Mouse (Mus musculus) gastrocnemius, adult 18-20 months (tissue): ENCODE measurements at regions not wholly inside any gene's neighbourhood (a gene's known extent, or its start where the extent isn't known, plus 50 kb on each side); places are given as distances from the start of the nearest gene placed in this dataset.
"Not testable (repeated sequence)": the region's sequence is repeated elsewhere in the genome, so short reads cannot be mapped to it uniquely, and the experiment has no call there.

Experiments
- DNase-seq: peaks from one replicate; pipeline ENCODE4 v3.0.0; 2021; ENCODE audit warnings: low spot score

GRCm38 (mm10) chr3:21621745-21622144 is 454.7 kb upstream of the Tbl1xr1 start:
- DNase-seq, result no peak

GRCm38 (mm10) chr3:21625039-21625438 is 451.4 kb upstream of the Tbl1xr1 start:
- DNase-seq, result no peak

GRCm38 (mm10) chr3:21626029-21626428 is 450.4 kb upstream of the Tbl1xr1 start:
- peak; percentile 24 for DNase-seq

GRCm38 (mm10) chr3:21627048-21627447 is 449.4 kb upstream of the Tbl1xr1 start:
- not testable (repeated sequence) for DNase-seq

DNA sequence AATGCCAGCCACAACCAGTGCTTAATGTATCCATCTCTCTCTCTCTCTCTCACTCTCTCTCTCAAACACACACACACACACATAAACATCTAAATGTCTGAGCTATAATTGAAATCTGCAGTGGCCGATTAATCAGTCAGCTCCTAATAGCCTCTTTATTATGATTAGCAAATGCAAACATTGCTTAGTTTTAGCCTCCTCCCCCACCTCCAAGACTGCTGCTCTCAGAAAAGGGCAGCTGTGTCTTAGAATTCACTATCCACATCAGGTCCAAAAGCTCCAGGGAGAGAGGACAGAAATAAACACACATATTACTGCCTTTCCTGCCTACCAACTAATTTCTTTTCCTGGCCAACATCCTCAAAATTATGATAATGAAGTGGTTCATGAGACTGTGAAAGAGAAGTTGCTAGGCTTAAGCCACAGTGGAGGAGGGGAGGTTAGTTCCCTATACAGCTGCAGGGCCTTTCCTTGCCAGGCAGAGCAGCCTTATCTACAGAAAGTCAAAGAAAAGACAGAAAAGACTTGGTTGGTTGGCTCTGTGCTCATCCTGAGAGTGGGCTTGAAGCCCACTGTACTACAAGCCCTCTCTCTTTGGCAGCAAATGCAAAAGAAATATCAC is 442.7 kb upstream of the Tbl1xr1 start:
- no peak for DNase-seq

DNA sequence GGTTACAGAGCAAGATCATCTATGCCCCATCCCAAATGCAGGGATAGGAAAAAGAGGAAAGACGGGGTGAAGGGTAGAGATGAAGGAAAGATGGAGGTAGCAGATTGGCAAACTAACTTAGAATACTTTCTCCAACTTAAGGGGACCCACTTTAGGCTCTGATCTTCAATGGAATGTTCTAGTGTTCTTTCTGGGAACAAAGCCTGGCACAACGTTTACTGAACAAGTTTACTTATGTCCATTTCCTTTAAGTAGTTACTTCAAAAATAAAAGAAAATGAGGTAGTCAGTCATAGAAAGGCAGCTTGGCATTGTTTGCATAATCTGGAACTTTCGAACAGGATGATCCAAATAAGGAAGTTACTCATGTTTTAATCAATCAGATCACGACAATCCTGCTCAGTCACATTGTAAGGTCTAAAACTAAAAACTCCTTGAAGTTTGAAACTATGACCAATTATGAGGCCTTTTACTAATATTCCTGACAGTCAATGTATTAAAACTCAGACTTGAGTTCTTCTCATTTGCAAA is 441.7 kb upstream of the Tbl1xr1 start:
- DNase-seq, result no peak

DNA sequence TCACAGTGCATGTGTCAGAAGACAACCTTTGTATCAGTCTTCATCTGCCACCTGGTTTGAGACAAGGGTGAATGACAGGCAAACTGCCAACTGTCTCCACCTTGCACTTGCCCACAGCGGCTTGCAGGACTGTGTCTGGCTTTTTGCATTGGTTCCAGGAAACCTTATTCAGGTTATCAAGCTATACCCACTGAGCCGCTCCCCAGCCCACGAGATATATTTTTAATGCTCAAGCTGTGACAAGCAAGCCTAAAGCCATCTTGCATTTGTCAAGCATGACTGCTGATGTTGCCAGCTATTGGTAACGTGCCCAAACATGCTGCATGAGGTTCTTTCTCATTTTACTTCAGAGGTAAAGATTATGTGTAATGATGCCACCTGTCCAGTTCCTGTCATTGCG is 437.6 kb upstream of the Tbl1xr1 start:
- DNase-seq, result no peak

DNA sequence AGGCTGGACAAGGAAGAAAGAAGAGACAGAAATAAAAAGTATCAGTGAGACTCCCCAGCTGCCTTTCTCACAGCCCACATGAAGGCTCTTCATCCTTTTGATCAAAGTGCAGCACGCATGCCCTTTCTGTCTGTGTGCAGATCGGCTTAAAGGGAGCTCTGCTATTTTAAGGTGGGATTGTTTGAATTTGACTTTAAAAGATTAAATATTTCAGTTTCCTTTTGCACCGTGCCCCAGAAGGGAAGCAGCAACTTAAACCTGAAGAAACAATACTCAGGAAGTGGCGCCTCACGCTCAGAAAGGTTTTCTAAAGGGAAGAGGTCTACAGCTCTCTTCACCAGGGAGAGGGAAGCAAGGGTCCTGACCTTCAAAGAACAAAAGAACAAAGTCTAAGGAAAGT is 436.9 kb upstream of the Tbl1xr1 start:
- DNase-seq, result no peak

DNA sequence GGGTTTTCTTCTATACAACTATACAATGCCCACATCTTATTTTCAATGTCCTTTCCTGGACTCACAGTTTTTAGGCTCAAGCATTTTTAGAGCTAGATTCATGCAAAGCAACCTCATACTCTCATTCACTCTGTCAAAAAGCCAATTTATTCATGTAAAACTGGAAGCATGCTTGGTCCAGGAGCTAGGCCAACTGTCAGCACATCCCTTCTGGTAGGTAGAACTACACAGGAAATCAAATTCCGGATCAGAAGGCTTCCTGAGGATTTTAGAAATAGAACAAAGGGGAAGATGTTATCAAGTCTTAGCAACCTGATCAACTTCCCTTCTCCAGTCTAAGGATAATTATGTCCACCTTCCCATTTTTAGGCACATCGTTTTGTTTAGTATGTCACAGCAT is 432.4 kb upstream of the Tbl1xr1 start:
- DNase-seq, result no peak

GRCm38 (mm10) chr3:21645268-21645667 is 431.2 kb upstream of the Tbl1xr1 start:
- no peak for DNase-seq

DNA sequence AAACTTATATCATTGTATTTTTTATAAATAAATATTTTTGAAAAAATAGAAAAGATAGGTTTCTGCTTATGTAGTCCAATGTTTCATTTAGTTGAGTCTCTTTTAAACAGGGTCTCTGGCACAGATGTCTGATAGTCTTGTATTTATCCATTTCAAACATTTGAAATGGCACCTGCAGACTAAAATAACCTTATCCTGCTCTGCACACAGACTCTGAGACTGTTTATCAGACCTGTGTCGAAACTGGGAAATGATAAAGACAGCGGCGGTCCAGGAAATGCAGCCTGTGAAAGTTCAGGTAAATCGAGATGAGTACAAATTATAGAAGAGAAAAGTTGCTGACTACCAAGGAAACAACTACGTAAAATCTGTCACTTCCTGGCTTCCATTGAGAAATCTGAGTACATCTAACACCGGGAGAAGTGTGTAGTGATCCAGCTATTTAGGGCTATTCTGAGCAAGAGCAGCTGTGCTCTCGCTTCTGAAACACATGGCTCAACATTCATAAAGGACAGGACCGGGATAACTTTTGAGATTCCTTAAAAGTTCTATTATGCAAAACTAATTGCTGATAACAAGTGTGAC is 426.5 kb upstream of the Tbl1xr1 start:
- DNase-seq, result peak; percentile 55

GRCm38 (mm10) chr3:21655301-21655700 is 421.2 kb upstream of the Tbl1xr1 start:
- DNase-seq, result no peak

DNA sequence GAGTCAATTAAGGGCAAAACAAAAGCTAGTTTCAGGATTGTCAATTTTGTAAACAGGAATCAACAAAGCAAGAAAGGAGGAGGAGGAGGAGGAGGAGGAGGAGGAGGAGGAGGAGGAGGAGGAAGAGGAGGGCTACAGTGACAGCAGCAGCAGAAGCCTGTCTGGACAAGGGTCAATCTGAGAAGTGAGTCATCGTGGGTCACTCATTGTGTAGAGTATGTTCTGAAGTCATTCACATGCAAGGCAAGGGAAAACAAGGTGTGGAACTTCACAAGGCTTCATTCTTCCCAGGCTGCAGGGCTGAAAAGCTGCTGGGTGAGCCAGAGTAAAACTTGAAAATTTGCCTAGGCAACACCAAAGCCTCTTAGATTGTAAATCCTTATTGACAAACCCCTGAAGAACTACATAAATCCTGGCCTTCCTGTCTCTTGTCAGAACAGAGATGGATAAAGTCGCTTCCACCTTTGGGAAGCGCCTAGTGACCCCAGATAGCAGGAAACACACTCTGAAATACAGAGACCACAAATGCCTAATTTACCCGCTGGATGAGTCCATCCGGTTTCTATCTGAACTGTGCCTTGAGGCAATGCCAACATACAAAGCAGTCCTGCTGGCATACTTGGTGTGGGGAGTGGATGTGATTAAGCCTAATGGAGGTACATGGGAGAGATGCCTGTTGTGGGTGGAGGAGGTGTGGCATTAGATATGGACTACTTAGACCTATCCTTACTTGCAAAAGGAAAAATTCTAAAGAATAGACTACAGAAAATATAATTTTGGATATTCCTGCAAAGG is 408.9 kb upstream of the Tbl1xr1 start:
- no peak for DNase-seq

- DNase-seq, result no peak
Observed at GRCm38 (mm10) chr3:21671885-21672284, 404.6 kb upstream of the Tbl1xr1 start.

DNA sequence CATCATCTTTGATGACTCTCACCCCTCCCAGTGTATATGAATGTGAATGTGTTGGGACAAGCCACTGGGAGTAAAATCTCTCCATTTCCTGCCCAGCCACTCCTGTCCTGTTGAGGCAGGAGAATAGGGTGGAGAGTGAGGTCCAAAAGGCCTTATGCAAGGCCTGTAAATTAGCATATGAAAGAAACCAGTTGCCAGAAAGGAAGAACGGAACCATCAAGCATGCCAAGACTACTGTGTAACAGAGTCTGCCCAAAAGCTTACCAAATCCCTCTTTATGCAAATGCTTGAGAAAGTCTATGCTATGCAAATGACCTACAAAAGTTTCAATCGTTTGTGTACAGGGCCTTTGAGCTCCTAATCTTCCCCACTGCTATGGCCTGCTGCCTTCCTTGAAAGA is 404.0 kb upstream of the Tbl1xr1 start:
- no peak for DNase-seq

GRCm38 (mm10) chr3:21673466-21673865 is 403.0 kb upstream of the Tbl1xr1 start:
- DNase-seq, result no peak

- DNase-seq, result no peak
Observed at GRCm38 (mm10) chr3:21678265-21678664, 398.2 kb upstream of the Tbl1xr1 start.

- no peak for DNase-seq
Observed at GRCm38 (mm10) chr3:21678734-21679133, 397.7 kb upstream of the Tbl1xr1 start.

DNA sequence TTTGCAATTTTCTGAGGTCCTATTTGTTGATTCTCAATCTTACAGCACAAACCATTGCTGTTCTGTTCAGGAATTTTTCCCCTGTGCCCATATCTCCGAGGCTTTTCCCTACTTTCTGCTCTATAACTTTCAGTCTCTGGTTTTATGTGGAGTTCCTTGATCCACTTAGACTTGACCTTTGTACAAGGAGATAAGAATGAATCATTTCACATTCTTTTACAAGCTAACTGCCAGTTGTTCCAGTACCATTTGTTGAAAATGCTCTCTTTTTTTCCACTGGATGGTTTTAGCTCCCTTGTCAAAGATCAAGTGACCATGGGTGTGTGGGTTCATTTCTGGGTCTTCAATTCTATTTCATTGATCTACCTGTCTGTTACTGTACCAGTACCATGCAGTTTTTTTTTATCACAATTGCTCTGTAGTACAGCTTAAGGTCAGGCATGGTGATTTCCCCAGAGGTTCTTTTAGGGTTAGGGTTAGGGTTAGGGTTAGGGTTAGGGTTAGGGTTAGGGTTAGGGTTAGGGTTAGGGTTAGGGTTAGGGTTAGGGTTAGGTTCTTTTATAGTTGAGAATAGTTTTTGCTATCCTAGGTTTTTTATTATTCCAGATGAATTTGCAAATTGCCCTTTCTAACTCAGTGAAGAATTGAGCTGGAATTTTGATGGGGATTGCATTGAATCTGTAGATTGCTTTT is 378.3 kb upstream of the Tbl1xr1 start:
- not testable (repeated sequence) for DNase-seq

DNA sequence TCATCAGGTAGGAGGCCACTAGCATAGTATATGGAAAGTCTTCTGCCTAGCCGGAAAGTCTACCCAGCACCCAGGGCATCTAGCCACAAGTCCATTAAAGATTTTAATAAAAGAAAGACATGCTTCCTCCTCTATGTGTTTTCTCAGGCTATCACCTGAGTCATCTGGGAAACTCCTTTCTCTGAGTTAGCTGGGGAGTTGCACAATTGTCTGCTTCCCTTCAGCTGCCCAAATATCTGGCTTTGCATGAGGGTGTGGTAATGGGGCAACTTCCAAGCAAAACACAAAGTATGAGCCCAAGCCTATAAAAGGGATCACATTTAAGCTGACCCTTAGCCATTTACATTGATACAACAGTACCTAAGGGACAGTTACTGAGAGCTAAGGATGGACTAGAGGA is 376.9 kb upstream of the Tbl1xr1 start:
- DNase-seq, result no peak

GRCm38 (mm10) chr3:21700326-21700725 is 376.1 kb upstream of the Tbl1xr1 start:
- no peak for DNase-seq
